Mouse (Mus musculus) midbrain, embryonic 11.5 days (tissue): Measurements from ENCODE around the gene Dpm2. TPM values are rescaled to one million over a fixed set of nuclear protein-coding genes. Genes with fewer than 3 reads are reported as not detected.

ENCODE experiments used
- ATAC-seq: fragments of 200-750 bp; cut with Nextera tagmentation; 2 replicates; pipeline ENCODE4 v1.8.0; 2017; ENCODE audit warnings: moderate TSS enrichment, moderate library complexity; ENCODE audit not compliant: low FRiP score
- DNase-seq: peaks from one replicate; pipeline ENCODE4 v3.0.0; 2015; ENCODE audit warnings: low spot score; ENCODE audit errors: missing footprints
- H3K27ac ChIP-seq: fragments of 300-500 bp; sonication (generic); 2 replicates; pipeline ENCODE4 v1.5.1; 2014; ENCODE audit warnings: low read depth, low read length
- H3K27me3 ChIP-seq: fragments of 300-500 bp; sonication (generic); 2 replicates; pipeline ENCODE4 v1.6.1; 2014; ENCODE audit warnings: mild to moderate bottlenecking, low read length, moderate library complexity, mixed read lengths; ENCODE audit not compliant: control insufficient read depth, insufficient read depth
- H3K36me3 ChIP-seq: fragments of 300-500 bp; sonication (generic); 2 replicates; pipeline ENCODE4 v1.6.1; 2014; ENCODE audit warnings: mild to moderate bottlenecking, low read length, moderate library complexity, mixed read lengths; ENCODE audit not compliant: control insufficient read depth, insufficient read depth
- H3K4me1 ChIP-seq: fragments of 300-500 bp; sonication (generic); 2 replicates; pipeline ENCODE4 v1.6.1; 2014; ENCODE audit warnings: low read length; ENCODE audit not compliant: control insufficient read depth, insufficient read depth
- H3K4me2 ChIP-seq: fragments of 300-500 bp; sonication (generic); 2 replicates; pipeline ENCODE4 v1.6.1; 2014; ENCODE audit warnings: mild to moderate bottlenecking, moderate library complexity
- H3K4me3 ChIP-seq: fragments of 300-500 bp; sonication (generic); 2 replicates; pipeline ENCODE4 v1.5.1; 2014; ENCODE audit warnings: low read depth, low read length
- H3K9ac ChIP-seq: fragments of 300-500 bp; sonication (generic); 2 replicates; pipeline ENCODE4 v1.6.1; 2014; ENCODE audit warnings: low read length
- H3K9me3 ChIP-seq: fragments of 300-500 bp; sonication (generic); 2 replicates; pipeline ENCODE4 v1.6.1; 2016; ENCODE audit warnings: low read length; ENCODE audit not compliant: control insufficient read depth
- WGBS: fragments of 180-500 bp; shearing (Covaris S2); extraction: QIAGEN DNeasy Blood & Tissue Kit; methylation state at CpG from one replicate; pipeline ENCODE4 v1.1.7; 2014; 5-methylcytosine and 5-hydroxymethylcytosine counted together
- polyA plus RNA-seq: library from polyadenylated mRNA; unstranded; fragments of >200 nt; fragmentation: Nextera tagmentation; extraction: Ambion mirVana; gene quantifications from 2 replicates; pipeline ENCODE4 v1.2.1, GENCODE M21; 2014

The Dpm2 gene
- polyA plus RNA-seq, 1 experiment from 2014 or later: 110 TPM

- peaks cover 12% of the 10 kb centered on the region for H3K4me1 ChIP-seq
- peak within 1 kb of the TSS; percentile 49 for H3K4me3 ChIP-seq
- peak within 1 kb of the TSS; percentile 75 for H3K4me2 ChIP-seq
- no peaks in the 10 kb centered on the region for H3K9me3 ChIP-seq
- peak within 1 kb of the TSS; percentile 73 for H3K9ac ChIP-seq
- H3K27ac ChIP-seq: no peak within 1 kb of the TSS
- H3K36me3 ChIP-seq: no peaks in the 10 kb centered on the region
- WGBS: under 1% methylated on average over 38 of the region's 38 CpGs
- peaks cover 4% of the 10 kb centered on the region; the same call in 1 of the 2 replicates for H3K27me3 ChIP-seq
- ATAC-seq (peak; percentile 87), DNase-seq (peak; percentile 100)
These were observed 16.3 kb downstream of the Dpm2 start, which contains the start of gene St6galnac4 for GRCm38 (mm10) chr2:32586871-32587351. St6galnac4 (plus strand) TSS chr2:32587095.

- H3K36me3 ChIP-seq: no peaks in the 10 kb centered on the region
- H3K4me3 ChIP-seq: peak overlapping the region; percentile 49
- WGBS: 56% methylated on average over 9 of the region's 9 CpGs
- H3K27me3 ChIP-seq: 0 out of 2 replicates have a peak, but pooled peaks cover 3% of the 10 kb centered on the region
- no peak overlapping the region for H3K27ac ChIP-seq
- no peaks in the 10 kb centered on the region for H3K9me3 ChIP-seq
- ATAC-seq (no peak), DNase-seq (no peak)
- H3K4me1 ChIP-seq: peaks cover 12% of the 10 kb centered on the region
- H3K9ac ChIP-seq: peak overlapping the region; percentile 73
- H3K4me2 ChIP-seq: peak overlapping the region; percentile 75
These were observed 17.2 kb downstream of the Dpm2 start for GRCm38 (mm10) chr2:32587731-32588321.

GRCm38 (mm10) chr2:32589213-32589795, 18.6 kb downstream of the Dpm2 start:
- no peaks in the 10 kb centered on the region for H3K27me3 ChIP-seq
- H3K9me3 ChIP-seq: no peaks in the 10 kb centered on the region
- no peak overlapping the region for H3K27ac ChIP-seq
- no peak overlapping the region for H3K9ac ChIP-seq
- no peaks in the 10 kb centered on the region for H3K36me3 ChIP-seq
- WGBS: 77% methylated on average over 11 of the region's 11 CpGs
- DNase-seq: no peak
- no peak overlapping the region for H3K4me3 ChIP-seq
- no peak overlapping the region for H3K4me2 ChIP-seq
- ATAC-seq: no peak
- H3K4me1 ChIP-seq: peaks cover 8% of the 10 kb centered on the region

GRCm38 (mm10) chr2:32590224-32590623, 19.6 kb downstream of the Dpm2 start:
- WGBS: 83% methylated on average over 10 of the region's 10 CpGs

GRCm38 (mm10) chr2:32591249-32591648, 20.6 kb downstream of the Dpm2 start:
- Histone ChIP-seq H3K4me3 (no peak overlapping the region), H3K9me3 (no peaks in the 10 kb centered on the region), H3K27ac (no peak overlapping the region), H3K27me3 (no peaks in the 10 kb centered on the region), H3K9ac (no peak overlapping the region), H3K4me1 (peaks cover 8% of the 10 kb centered on the region), H3K4me2 (no peak overlapping the region), H3K36me3 (no peaks in the 10 kb centered on the region)
- WGBS: 75% methylated on average over 6 of the region's 6 CpGs
- ATAC-seq (no peak), DNase-seq (no peak)

More at GRCm38 (mm10) chr2:32590224-32590623, 19.6 kb downstream of the Dpm2 start:
- DNase-seq: no peak
- no peak overlapping the region for H3K9ac ChIP-seq
- H3K4me2 ChIP-seq: no peak overlapping the region
- H3K27me3 ChIP-seq: no peaks in the 10 kb centered on the region
- H3K4me1 ChIP-seq: peaks cover 8% of the 10 kb centered on the region
- H3K4me3 ChIP-seq: no peak overlapping the region
- H3K9me3 ChIP-seq: no peaks in the 10 kb centered on the region
- no peak overlapping the region for H3K27ac ChIP-seq
- ATAC-seq: no peak
- no peaks in the 10 kb centered on the region for H3K36me3 ChIP-seq

- 94% methylated on average over 13 of the region's 13 CpGs for WGBS
- H3K27me3 ChIP-seq: no peaks in the 10 kb centered on the region
- H3K9ac ChIP-seq: no peak overlapping the region
- no peaks in the 10 kb centered on the region for H3K4me1 ChIP-seq
- H3K36me3 ChIP-seq: no peaks in the 10 kb centered on the region
- ATAC-seq: no peak
- H3K27ac ChIP-seq: no peak overlapping the region
- no peaks in the 10 kb centered on the region for H3K9me3 ChIP-seq
- H3K4me3 ChIP-seq: no peak overlapping the region
- no peak overlapping the region for H3K4me2 ChIP-seq
- no peak for DNase-seq
These were observed 26.1 kb downstream of the Dpm2 start for GRCm38 (mm10) chr2:32596725-32597124.

- H3K9ac ChIP-seq: no peak overlapping the region
- DNase-seq: no peak
These were observed 26.6 kb downstream of the Dpm2 start for GRCm38 (mm10) chr2:32597248-32597647.

GRCm38 (mm10) chr2:32597699-32598098, 27.0 kb downstream of the Dpm2 start:
- DNase-seq (no peak), ATAC-seq (no peak)
- Histone ChIP-seq H3K4me2 (no peak overlapping the region), H3K27me3 (no peaks in the 10 kb centered on the region), H3K9ac (no peak overlapping the region), H3K9me3 (no peaks in the 10 kb centered on the region), H3K4me1 (no peaks in the 10 kb centered on the region), H3K4me3 (no peak overlapping the region), H3K27ac (no peak overlapping the region), H3K36me3 (no peaks in the 10 kb centered on the region)
- WGBS: 86% methylated on average over 5 of the region's 5 CpGs

More at GRCm38 (mm10) chr2:32597248-32597647, 26.6 kb downstream of the Dpm2 start:
- Histone ChIP-seq H3K4me1 (no peaks in the 10 kb centered on the region), H3K9me3 (no peaks in the 10 kb centered on the region), H3K36me3 (no peaks in the 10 kb centered on the region), H3K27ac (no peak overlapping the region), H3K4me2 (no peak overlapping the region), H3K4me3 (no peak overlapping the region), H3K27me3 (no peaks in the 10 kb centered on the region)
- no peak for ATAC-seq
- 84% methylated on average over 5 of the region's 5 CpGs for WGBS

- DNase-seq (no peak), ATAC-seq (no peak)
- Histone ChIP-seq H3K27ac (no peak overlapping the region), H3K9ac (no peak overlapping the region), H3K4me3 (no peak overlapping the region), H3K4me2 (no peak overlapping the region), H3K9me3 (no peaks in the 10 kb centered on the region), H3K27me3 (no peaks in the 10 kb centered on the region), H3K4me1 (no peaks in the 10 kb centered on the region), H3K36me3 (no peaks in the 10 kb centered on the region)
- 91% methylated on average over 8 of the region's 8 CpGs for WGBS
These were observed 27.8 kb downstream of the Dpm2 start for GRCm38 (mm10) chr2:32598506-32598905.
